Mouse (Mus musculus): ENCODE results near the gene Plekho2.

- TF ChIP-seq CTCF (IDR thresholded peaks at IDR 0.05; ENCODE audit: insufficient read depth, low read length), result no peak
- TF ChIP-seq POLR2A (IDR thresholded peaks at IDR 0.05; ENCODE audit: borderline replicate concordance, extremely low read depth, low read depth, low read length), result no peak
These were observed 13.8 kb upstream of the Plekho2 start for GRCm38 (mm10) chr9:65593596-65593995.

Measured in lung, adult 2 months (tissue).